Mouse (Mus musculus) liver, embryonic 14.5 days (tissue): ENCODE results near the gene Bloc1s5.

Experiments used
- CTCF ChIP-seq: IDR thresholded peaks from 2 replicates; pipeline ENCODE4 v1.5.1; 2016; ENCODE audit warnings: antibody characterized with exemption, low read depth, control low read depth
- EP300 ChIP-seq: IDR thresholded peaks from 2 replicates; pipeline ENCODE4 v1.6.1; 2016; ENCODE audit warnings: antibody characterized with exemption, low read depth

DNA sequence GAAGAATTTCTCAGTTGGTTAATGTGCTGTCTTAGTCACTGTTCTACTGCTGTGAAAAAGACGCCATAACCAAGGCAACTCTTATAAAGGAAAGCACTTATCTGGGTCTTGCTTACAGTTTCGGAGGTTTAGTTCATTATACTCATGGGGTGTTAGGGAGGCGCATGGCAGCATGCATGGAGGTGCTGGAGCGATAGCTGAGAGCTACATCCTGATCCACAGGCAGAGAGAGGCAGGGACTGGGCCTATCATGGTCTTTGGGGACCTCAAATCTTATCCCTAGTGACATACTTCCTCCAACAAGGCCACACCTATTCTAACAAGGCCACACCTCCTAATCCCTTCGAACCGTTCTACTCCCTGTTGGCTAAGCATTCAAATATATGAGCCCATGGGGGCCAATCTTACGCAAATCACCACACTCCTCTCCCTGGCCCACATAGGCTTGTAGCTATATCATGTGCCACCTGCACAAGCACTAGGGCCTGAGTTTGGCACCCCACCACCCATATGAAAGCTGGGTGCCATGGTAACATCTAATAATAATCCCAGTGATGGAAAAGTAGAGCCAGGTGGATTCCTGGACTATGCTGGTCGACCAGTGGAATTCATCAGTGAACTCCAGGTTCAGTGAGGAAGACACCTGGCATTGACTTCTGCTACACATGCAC lies 91.3 kb downstream of the Bloc1s5 start:
- no peak for TF ChIP-seq CTCF
- TF ChIP-seq EP300, result no peak
